Mouse (Mus musculus) lung, postnatal 0 days (tissue): ENCODE results near the gene Emilin2.

Experiments
- CTCF ChIP-seq: IDR thresholded peaks from 2 replicates; pipeline ENCODE4 v1.5.1; 2016; ENCODE audit warnings: antibody characterized with exemption, mild to moderate bottlenecking
- EP300 ChIP-seq: IDR thresholded peaks from 2 replicates; pipeline ENCODE4 v1.6.1; 2016; ENCODE audit warnings: antibody characterized with exemption, mild to moderate bottlenecking, control low read depth

DNA sequence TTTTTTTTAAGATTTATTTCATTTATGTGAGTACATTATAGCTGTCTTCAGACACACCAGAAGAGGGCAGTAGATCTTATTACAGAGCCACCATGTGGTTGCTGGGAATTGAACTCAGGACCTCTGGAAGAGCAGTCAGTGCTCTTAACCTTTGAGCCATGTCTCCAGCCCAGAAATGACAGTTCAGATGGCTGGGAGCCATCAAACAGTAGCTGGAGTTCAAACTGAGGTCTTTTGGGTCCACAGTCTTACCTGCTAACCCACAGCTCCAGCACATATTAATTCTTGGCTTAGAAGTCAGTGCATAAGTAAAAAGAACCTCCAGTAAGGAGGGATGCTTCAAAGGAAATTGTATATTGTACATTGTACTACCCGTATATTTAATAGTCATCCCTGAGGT lies 102.9 kb downstream of the Emilin2 start:
- TF ChIP-seq EP300 (no peak), CTCF (no peak)
